Mouse (Mus musculus) small intestine, adult 2 months (tissue): ENCODE results near the gene Hspg2.

Experiments used
- CTCF ChIP-seq: fragments of 200-500 bp; IDR thresholded peaks from 2 replicates; pipeline ENCODE4 v1.5.1; 2012; ENCODE audit warnings: low read depth, mild to moderate bottlenecking, control low read depth, inconsistent platforms, low read length, moderate library complexity, mixed read lengths; ENCODE audit not compliant: insufficient replicate concordance, insufficient read length; ENCODE audit errors: extremely low read depth
- POLR2A ChIP-seq: fragments of 200-500 bp; IDR thresholded peaks from 2 replicates; pipeline ENCODE4 v1.6.1; 2012; ENCODE audit warnings: low read depth, mild to moderate bottlenecking, control low read depth, inconsistent platforms, low read length, moderate library complexity

- TF ChIP-seq CTCF (no peak), POLR2A (no peak)
These were observed 35.0 kb downstream of the Hspg2 start for GRCm38 (mm10) chr4:137503509-137503971.
